Mouse (Mus musculus): ENCODE data around the gene Gm20431. TPM values are rescaled to one million over a fixed set of nuclear protein-coding genes. Genes with fewer than 3 reads are reported as not detected.

Gm20431 gene
- polyA plus RNA-seq, 1 experiment from 2014 or later: 6.2 TPM

DNA sequence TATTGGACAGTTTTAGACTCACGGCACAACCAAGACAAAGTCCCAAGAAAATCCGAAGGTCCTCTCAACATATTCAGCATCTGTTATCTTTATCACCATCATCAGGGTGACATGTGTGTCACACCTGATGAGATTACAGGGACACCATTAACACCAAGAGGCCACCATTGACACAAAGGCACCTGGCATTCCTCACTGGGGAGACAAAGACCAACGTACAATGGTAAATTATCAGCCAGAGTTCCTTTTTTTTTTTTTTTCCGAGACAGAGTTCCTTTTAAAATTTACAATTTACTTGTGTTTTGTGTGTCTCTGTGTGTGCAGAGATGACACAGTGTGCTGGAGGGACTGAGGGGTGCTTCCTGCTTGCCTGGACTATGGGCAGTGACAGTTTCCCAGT is 8.1 kb upstream of the Gm20431 start:
- WGBS: 70% methylated on average over 4 of the region's 4 CpGs
- H3K4me3 ChIP-seq: no peak overlapping the region
- no peak for ATAC-seq (ENCODE audit: low FRiP score, low read depth)
- H3K9me3 ChIP-seq: no peaks in the 10 kb centered on the region
- H3K4me1 ChIP-seq: no peaks in the 10 kb centered on the region
- H3K9ac ChIP-seq: no peak overlapping the region
- no peaks in the 10 kb centered on the region for H3K36me3 ChIP-seq
- no peak overlapping the region for H3K4me2 ChIP-seq (replicated peaks)
- H3K27me3 ChIP-seq: no peaks in the 10 kb centered on the region
- H3K27ac ChIP-seq: no peak overlapping the region

DNA sequence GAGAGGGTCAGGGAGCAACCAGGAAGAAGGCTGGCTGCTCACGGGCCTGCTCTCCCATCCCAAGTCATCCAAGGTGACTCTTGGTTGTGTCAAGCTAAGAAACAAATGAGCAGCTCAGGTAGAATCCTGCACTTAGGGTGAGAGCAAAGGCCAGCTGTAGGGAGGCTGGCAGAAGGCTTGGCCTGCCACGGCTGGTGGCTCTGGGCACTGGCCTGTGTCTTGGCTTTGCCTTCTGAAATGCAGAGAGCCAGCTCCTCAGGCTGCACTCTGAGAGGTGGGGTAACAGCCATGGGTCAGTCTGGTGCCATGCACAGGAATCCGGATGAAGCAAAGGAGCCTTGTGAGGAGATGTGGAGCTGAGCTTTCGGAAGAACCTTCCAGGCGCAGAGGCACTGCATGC is 7.1 kb upstream of the Gm20431 start:
- Histone ChIP-seq H3K9me3 (no peaks in the 10 kb centered on the region), H3K4me2 (replicated peaks) (no peak overlapping the region), H3K36me3 (no peaks in the 10 kb centered on the region), H3K27ac (no peak overlapping the region), H3K9ac (no peak overlapping the region), H3K27me3 (no peaks in the 10 kb centered on the region; the same call in 1 of the 2 replicates), H3K4me3 (no peak overlapping the region), H3K4me1 (no peaks in the 10 kb centered on the region)
- 84% methylated on average over 5 of the region's 5 CpGs for WGBS
- ATAC-seq (ENCODE audit: low FRiP score, low read depth): no peak

- H3K4me3 ChIP-seq: no peak overlapping the region
- H3K9me3 ChIP-seq: no peaks in the 10 kb centered on the region
- whole genome bisulfite sequencing: 71% methylated on average over 18 of the region's 18 CpGs
- H3K4me2 ChIP-seq (replicated peaks): no peak overlapping the region
- H3K27ac ChIP-seq: no peak overlapping the region
- ATAC-seq (ENCODE audit: low FRiP score, low read depth): no peak
- H3K36me3 ChIP-seq: no peaks in the 10 kb centered on the region
- H3K4me1 ChIP-seq: peaks cover 8% of the 10 kb centered on the region
- peaks cover 5% of the 10 kb centered on the region; the same call in 1 of the 2 replicates for H3K27me3 ChIP-seq
- no peak overlapping the region for H3K9ac ChIP-seq
Observed at GRCm38 (mm10) chr2:167665972-167666713, 4.8 kb upstream of the Gm20431 start.

DNA sequence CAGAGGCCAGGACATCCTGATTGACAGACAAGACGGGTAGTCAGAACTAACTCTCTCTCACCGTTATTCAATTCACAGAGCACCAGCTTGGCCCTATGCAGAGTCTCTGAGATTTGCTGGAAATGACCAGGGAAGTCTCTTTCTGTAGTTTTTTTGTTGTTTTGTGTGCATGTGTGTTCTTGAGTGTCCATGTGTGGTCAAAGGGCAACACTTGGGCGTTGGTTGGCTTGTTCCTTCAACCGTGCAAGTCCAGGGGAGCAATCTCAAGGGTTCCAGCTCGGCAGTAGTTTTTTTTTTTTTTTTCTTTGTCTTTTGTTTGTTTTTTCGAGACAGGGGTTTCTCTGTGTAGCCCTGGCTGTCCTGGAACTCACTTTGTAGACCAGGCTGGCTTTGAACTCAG is 1.4 kb upstream of the Gm20431 start:
- no peak overlapping the region for H3K27ac ChIP-seq
- 67% methylated on average over 6 of the region's 6 CpGs for WGBS
- H3K9me3 ChIP-seq: no peaks in the 10 kb centered on the region
- peaks cover 6% of the 10 kb centered on the region for H3K36me3 ChIP-seq
- no peak overlapping the region for H3K4me2 ChIP-seq (replicated peaks)
- no peak for ATAC-seq (ENCODE audit: low FRiP score, low read depth)
- H3K4me3 ChIP-seq: peak overlapping the region; percentile 89
- peaks cover 5% of the 10 kb centered on the region; the same call in 1 of the 2 replicates for H3K27me3 ChIP-seq
- peaks cover 33% of the 10 kb centered on the region for H3K4me1 ChIP-seq
- H3K9ac ChIP-seq: no peak overlapping the region

DNA sequence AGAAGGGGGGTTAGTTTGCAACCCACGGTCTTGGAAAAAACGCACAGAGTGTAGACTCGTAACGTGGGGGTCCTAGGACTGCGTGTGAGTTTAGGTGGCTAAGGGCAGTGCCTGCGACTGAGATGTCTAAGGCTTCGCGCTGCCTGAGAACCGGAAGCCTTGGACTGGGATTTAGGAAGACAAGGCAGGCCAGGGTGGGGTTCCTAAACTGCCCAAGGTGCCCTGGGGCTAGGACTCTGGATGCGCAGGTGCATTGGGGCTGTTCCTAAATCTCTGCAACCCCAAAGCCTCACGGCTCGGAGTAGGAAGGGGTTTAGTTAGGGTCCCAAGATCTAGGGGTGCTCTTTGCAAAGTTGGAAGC is 705 bp downstream of the Gm20431 start:
- no peak for ATAC-seq (ENCODE audit: low FRiP score, low read depth)

GRCm38 (mm10) chr2:167659847-167660610 is 1.3 kb downstream of the Gm20431 start:
- Histone ChIP-seq H3K9ac (peak overlapping the region; percentile 92), H3K27me3 (peaks cover 5% of the 10 kb centered on the region; the same call in 1 of the 2 replicates), H3K4me3 (peak overlapping the region; percentile 89), H3K27ac (peak overlapping the region; percentile 52; the same call in 1 of the 2 replicates), H3K4me1 (peaks cover 37% of the 10 kb centered on the region), H3K9me3 (no peaks in the 10 kb centered on the region), H3K36me3 (peaks cover 12% of the 10 kb centered on the region), H3K4me2 (replicated peaks) (peak overlapping the region; percentile 97)
- no peak for ATAC-seq (ENCODE audit: low FRiP score, low read depth)
- WGBS: 25% methylated on average over 13 of the region's 13 CpGs

More for the DNA sequence above, 705 bp downstream of the Gm20431 start:
- Histone ChIP-seq H3K36me3 (peaks cover 9% of the 10 kb centered on the region), H3K9ac (peak overlapping the region; percentile 92), H3K27me3 (peaks cover 5% of the 10 kb centered on the region; the same call in 1 of the 2 replicates), H3K4me3 (peak overlapping the region; percentile 89), H3K4me1 (peaks cover 37% of the 10 kb centered on the region), H3K27ac (peak overlapping the region; percentile 52; the same call in 1 of the 2 replicates), H3K9me3 (no peaks in the 10 kb centered on the region), H3K4me2 (replicated peaks) (peak overlapping the region; percentile 97)
- under 1% methylated on average over 12 of the region's 12 CpGs for WGBS

GRCm38 (mm10) chr2:167659177-167659846 is 2.0 kb downstream of the Gm20431 start:
- Histone ChIP-seq H3K4me3 (peak overlapping the region; percentile 89), H3K27me3 (peaks cover 5% of the 10 kb centered on the region; the same call in 1 of the 2 replicates), H3K4me1 (peaks cover 37% of the 10 kb centered on the region), H3K9ac (peak overlapping the region; percentile 92), H3K27ac (no peak overlapping the region), H3K4me2 (replicated peaks) (peak overlapping the region; percentile 97), H3K9me3 (no peaks in the 10 kb centered on the region), H3K36me3 (peaks cover 19% of the 10 kb centered on the region)
- ATAC-seq (ENCODE audit: low FRiP score, low read depth): no peak
- 73% methylated on average over 10 of the region's 10 CpGs for WGBS

- Histone ChIP-seq H3K36me3 (peaks cover 25% of the 10 kb centered on the region), H3K4me3 (no peak overlapping the region), H3K9me3 (no peaks in the 10 kb centered on the region), H3K27ac (no peak overlapping the region), H3K9ac (peak overlapping the region; percentile 92; the same call in 1 of the 2 replicates), H3K27me3 (peaks cover 5% of the 10 kb centered on the region; the same call in 1 of the 2 replicates), H3K4me2 (replicated peaks) (peak overlapping the region; percentile 97), H3K4me1 (peaks cover 37% of the 10 kb centered on the region)
- WGBS: 80% methylated on average over 11 of the region's 11 CpGs
- ATAC-seq (ENCODE audit: low FRiP score, low read depth): no peak
Observed at GRCm38 (mm10) chr2:167658712-167659111, 2.6 kb downstream of the Gm20431 start.

- Histone ChIP-seq H3K4me3 (no peak overlapping the region), H3K9me3 (no peaks in the 10 kb centered on the region), H3K27ac (no peak overlapping the region), H3K36me3 (peaks cover 32% of the 10 kb centered on the region), H3K4me1 (peaks cover 37% of the 10 kb centered on the region), H3K27me3 (0 out of 2 replicates have a peak, but pooled peaks cover 5% of the 10 kb centered on the region), H3K4me2 (replicated peaks) (no peak overlapping the region), H3K9ac (peak overlapping the region; percentile 92; the same call in 1 of the 2 replicates)
- WGBS: 85% methylated on average over 4 of the region's 4 CpGs
- ATAC-seq (ENCODE audit: low FRiP score, low read depth): no peak
Observed at GRCm38 (mm10) chr2:167657973-167658372, 3.3 kb downstream of the Gm20431 start.

- no peaks in the 10 kb centered on the region for H3K9me3 ChIP-seq
- H3K36me3 ChIP-seq: peaks cover 43% of the 10 kb centered on the region
- H3K9ac ChIP-seq: no peak overlapping the region
- peaks cover 30% of the 10 kb centered on the region for H3K4me1 ChIP-seq
- ATAC-seq (ENCODE audit: low FRiP score, low read depth): no peak
- 85% methylated on average over 16 of the region's 16 CpGs for WGBS
- no peak overlapping the region for H3K4me2 ChIP-seq (replicated peaks)
- H3K4me3 ChIP-seq: no peak overlapping the region
- H3K27me3 ChIP-seq: no peaks in the 10 kb centered on the region
- H3K27ac ChIP-seq: no peak overlapping the region
Observed at GRCm38 (mm10) chr2:167656629-167657478, 4.4 kb downstream of the Gm20431 start.

DNA sequence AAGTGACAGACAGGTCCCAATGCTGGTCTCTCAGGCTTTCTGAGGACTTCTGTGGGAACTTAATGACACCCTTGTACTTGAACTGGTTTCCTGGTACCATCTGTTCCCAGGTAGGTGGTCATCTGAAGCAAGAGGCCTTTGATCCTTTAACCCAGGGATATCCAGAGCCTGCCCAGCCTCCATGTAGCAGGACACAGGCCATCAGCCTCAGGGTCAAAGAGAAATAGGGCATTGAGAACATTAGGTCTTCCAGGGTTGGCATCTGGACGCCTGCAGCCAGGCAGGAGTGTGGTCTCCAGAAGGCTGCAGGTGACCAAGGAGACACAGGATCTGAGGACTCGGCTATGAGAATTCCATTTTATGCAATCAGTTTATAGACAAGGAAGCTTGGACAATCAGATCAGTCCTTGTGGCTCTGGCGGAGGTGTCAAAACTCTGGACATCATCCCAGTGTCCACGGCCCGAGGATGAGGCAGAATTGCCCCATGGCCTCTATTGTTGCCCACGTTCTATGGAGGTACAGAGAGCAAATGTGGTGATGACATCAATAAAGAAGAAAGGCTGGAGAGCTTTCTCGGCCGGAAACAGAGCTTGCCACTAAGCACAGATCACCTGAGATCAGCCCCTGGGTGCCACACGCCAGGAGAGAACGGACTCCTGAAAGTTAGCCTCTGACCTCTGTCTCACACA is 6.2 kb downstream of the Gm20431 start:
- Histone ChIP-seq H3K27ac (no peak overlapping the region), H3K4me2 (replicated peaks) (no peak overlapping the region), H3K4me1 (peaks cover 21% of the 10 kb centered on the region), H3K9me3 (no peaks in the 10 kb centered on the region), H3K4me3 (no peak overlapping the region), H3K36me3 (peaks cover 59% of the 10 kb centered on the region), H3K9ac (no peak overlapping the region), H3K27me3 (no peaks in the 10 kb centered on the region)
- no peak for ATAC-seq (ENCODE audit: low FRiP score, low read depth)
- 79% methylated on average over 10 of the region's 10 CpGs for WGBS

Measured in limb, embryonic 13.5 days (tissue).